Mouse (Mus musculus): ENCODE data around the gene Rarb. TPM values are rescaled to one million over a fixed set of nuclear protein-coding genes. Genes with fewer than 3 reads are reported as not detected.

The Rarb gene
- polyA plus RNA-seq (2014; fragmentation: Illumina TruSeq; extraction: RNeasy Lipid Tissue Mini Kit (QIAGEN cat#74804); ENCODE audit: low read depth, low replicate concordance), result 13.8 TPM

DNA sequence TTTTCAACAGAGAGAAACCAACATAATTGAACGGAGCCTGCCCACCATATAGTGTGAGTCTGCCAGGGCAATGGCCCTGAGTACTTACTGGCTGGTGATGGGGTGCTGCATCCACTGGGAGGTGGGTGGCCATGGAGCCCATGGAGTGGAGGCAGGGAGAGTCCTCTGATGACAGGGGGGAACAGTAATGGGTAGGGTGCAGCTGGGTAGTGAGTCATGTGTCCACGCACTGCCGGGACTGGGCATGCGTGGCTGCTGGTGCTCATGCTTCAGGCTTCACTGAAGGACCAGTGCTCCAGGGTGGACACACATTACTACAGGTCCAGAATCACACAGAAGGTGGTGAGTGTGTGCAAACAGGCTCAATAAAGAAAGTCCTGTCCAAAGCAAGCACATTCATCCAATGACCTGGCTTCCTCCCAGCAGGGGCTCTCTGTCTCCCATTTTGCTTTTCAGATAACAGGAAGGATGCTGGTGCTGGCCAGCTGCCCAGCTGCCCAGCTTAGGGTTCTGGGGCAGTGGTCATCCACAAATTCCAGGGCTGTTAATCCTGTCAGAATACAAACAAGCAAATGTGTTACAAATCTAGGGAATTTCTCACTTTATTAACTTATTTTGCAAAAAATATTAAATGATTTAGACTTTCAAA lies at the start of gene Rarb:
Rarb (minus strand) TSS at position 555 of the 649 bp plus-strand sequence.

